Mouse (Mus musculus): ENCODE measurements around the gene Rnase2a.

DNA sequence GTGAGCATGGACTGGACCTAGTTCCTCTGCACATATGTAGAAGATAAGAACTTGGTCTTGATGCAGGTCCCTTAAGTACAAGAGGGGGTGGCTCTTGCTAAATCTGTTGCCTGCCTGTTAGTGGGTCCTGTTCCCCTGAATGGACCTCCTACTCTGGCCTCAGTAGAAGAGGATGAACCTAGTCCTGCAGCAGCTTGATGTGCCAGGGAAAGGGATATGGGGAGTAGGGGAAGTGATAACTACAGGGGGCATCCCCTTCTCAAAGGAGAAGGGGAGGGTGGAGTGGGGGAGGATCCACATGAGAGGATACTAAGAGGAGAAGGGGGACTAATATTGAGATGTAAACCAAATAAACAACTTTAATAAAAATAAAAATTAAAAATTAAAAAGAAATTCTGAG is 6.5 kb upstream of the Rnase2a start:
- TF ChIP-seq POLR2A (IDR thresholded peaks at IDR 0.05; ENCODE audit: borderline replicate concordance, low read depth, low read length) (no peak), CTCF (IDR thresholded peaks at IDR 0.05; ENCODE audit: low read depth, low read length) (no peak)
